Mouse (Mus musculus): ENCODE measurements around the gene Gsn. TPM values are rescaled to one million over a fixed set of nuclear protein-coding genes. Genes with fewer than 3 reads are reported as not detected.

Gsn gene
- polyA plus RNA-seq (2014; fragmentation: Illumina TruSeq; extraction: RNeasy Lipid Tissue Mini Kit (QIAGEN cat#74804); ENCODE audit: low read depth, low replicate concordance) = 21.2 TPM

DNA sequence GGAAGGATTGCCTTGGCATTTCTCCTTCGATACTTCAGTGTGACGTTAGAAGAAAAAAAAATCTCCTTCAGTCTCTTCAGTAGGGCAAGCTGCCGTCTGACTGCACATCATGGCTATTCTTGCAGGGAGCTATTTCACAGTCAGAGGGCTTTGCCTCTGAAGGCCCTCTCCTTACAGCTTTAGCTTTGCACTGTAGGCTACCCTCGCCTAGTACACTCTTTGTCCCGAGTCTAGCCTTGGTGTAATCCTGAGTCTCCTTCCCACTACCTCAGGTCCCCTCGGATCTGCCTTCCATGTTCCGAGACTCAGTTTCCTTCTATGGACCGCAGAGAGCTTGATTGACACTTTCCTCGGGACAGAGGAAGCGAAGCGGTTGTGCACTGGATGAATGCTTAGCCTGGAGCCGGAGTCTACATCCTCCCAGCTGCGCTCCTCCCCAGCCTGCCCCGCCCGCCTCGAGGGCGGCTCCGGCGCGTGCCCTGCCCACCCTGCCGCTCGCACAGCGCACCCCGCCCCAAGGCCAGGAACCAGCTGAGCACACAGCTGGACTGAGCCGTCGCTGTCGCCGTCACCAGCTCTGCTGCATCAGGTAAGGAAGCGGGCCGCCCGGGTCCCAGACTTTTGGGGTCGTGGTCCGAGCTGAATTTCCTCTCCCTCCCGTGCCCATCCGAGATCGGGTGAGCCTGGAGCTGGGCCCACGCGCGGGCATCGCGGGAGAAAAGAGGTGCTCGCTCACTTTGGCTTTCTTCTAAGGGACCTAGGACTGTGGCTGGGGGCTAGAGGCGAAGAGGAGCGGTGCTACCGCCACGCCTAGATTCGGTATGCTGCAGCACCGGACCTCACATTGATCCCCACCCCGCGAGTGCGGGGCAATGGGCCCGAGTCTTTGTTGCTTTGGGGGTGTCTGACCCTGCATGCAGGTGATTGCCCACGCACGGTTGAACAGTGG is at the start of gene Gsn:
TSS of gene Gsn (plus strand) at position 496 of the 949 bp plus-strand sequence.

DNA sequence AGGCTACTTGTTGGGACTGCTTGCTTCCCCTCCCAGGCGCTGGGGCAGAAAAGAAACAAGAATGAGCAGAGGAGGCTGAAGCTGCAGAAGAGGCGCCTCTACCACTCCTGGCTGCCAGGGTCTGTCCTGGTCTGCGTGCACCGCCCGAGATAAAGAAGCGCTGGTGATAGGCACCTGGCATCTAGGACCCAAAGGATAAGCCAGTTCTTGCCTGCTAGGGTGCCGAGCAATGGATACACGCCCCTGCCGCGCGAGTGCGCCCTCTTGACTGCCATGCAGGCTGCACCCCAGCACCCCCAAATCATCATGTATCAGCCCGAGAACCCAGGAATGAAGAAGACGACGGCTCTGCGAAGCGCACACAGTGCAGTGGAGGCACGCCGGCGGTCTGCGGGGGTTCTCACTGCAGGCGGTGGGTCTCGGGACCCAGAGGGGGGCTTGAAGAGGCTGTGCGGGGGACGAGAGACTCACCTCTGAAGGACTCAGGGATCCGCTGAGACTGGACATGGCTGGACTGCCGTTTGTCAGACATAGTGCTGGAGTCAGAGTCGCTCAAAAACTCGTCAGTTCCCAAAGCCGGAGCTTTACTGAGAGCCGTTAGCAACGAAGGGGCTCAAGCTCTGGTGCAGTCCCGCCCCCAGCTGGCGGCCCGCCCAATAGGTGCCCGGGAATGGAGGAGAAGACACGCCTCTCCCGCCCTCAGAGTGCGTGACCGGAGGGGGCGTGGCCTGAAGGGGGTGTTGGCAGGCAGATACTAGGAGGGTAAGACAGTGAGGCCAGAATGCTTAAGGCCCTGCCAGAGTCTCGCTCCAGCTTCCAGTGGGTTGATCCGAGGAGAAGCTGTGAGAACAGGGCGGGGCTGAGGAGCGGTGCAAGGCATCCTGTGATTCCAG is 80.5 kb downstream of the Gsn start, which contains the start of gene Stom:
TSS of gene Stom (minus strand) at position 589 of the 893 bp plus-strand sequence.

Other genes starting within 250 kb of the Gsn start
- gene Hc, start 194.9 kb upstream of the Gsn start, polyA plus RNA-seq (2014; fragmentation: Illumina TruSeq; extraction: RNeasy Lipid Tissue Mini Kit (QIAGEN cat#74804); ENCODE audit: low read depth, low replicate concordance) = 1.7 TPM
- 2.6 TPM for gene AI182371, start 154.8 kb upstream of the Gsn start, polyA plus RNA-seq (2014; fragmentation: Illumina TruSeq; extraction: RNeasy Lipid Tissue Mini Kit (QIAGEN cat#74804); ENCODE audit: low read depth, low replicate concordance)
- 91.4 TPM for gene Cntrl, start 146.9 kb upstream of the Gsn start, polyA plus RNA-seq (2014; fragmentation: Illumina TruSeq; extraction: RNeasy Lipid Tissue Mini Kit (QIAGEN cat#74804); ENCODE audit: low read depth, low replicate concordance)
- gene Rab14, start 55.3 kb upstream of the Gsn start, polyA plus RNA-seq (2014; fragmentation: Illumina TruSeq; extraction: RNeasy Lipid Tissue Mini Kit (QIAGEN cat#74804); ENCODE audit: low read depth, low replicate concordance) = 424 TPM
- gene Stom, start 80.6 kb downstream of the Gsn start, polyA plus RNA-seq (2014; fragmentation: Illumina TruSeq; extraction: RNeasy Lipid Tissue Mini Kit (QIAGEN cat#74804); ENCODE audit: low read depth, low replicate concordance) = 123 TPM
- gene 4930568D16Rik, start 111.3 kb downstream of the Gsn start, polyA plus RNA-seq (2014; fragmentation: Illumina TruSeq; extraction: RNeasy Lipid Tissue Mini Kit (QIAGEN cat#74804); ENCODE audit: low read depth, low replicate concordance) = not detected
- not detected for gene 4930402F06Rik, start 140.8 kb downstream of the Gsn start, polyA plus RNA-seq (2014; fragmentation: Illumina TruSeq; extraction: RNeasy Lipid Tissue Mini Kit (QIAGEN cat#74804); ENCODE audit: low read depth, low replicate concordance)
- gene Ggta1, start 206.9 kb downstream of the Gsn start, polyA plus RNA-seq (2014; fragmentation: Illumina TruSeq; extraction: RNeasy Lipid Tissue Mini Kit (QIAGEN cat#74804); ENCODE audit: low read depth, low replicate concordance) = 16.7 TPM